Mouse (Mus musculus) NIH3T3 (cell line): ENCODE results near the gene Rplp0.

ENCODE experiments used
- DNase-seq: peaks from one replicate; pipeline ENCODE4 v3.0.0-alpha.2; 2012; ENCODE audit warnings: low read depth

The Rplp0 gene

GRCm38 (mm10) chr5:115526456-115527202 is 32.6 kb upstream of the Rplp0 start:
- DNase-seq: no peak

GRCm38 (mm10) chr5:115528128-115528527 is 31.1 kb upstream of the Rplp0 start:
- DNase-seq: peak; percentile 34

GRCm38 (mm10) chr5:115529364-115529741 is 29.9 kb upstream of the Rplp0 start:
- no peak for DNase-seq

GRCm38 (mm10) chr5:115529742-115530446 is 29.4 kb upstream of the Rplp0 start:
- DNase-seq: no peak

DNA sequence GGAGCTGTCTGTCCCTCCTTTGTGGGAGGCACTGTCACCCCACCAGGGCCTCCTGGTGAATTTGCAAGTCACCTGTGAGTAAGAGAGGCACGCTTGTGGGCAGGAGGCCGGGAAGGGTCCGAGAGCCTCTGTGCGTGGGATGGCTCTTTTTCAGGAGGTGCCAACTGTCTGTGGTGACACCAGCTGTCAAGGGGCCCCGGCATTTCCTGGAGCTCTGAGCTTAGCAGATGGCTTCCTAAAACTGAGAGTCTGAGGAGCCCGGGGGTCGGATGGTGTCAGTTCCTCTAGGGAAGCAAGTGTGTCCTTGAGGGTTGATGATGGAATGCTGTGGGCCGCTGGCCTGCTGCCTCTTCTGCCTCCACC is 28.8 kb upstream of the Rplp0 start:
- DNase-seq: no peak

GRCm38 (mm10) chr5:115531671-115532270 is 27.5 kb upstream of the Rplp0 start:
- peak; percentile 87 for DNase-seq

DNA sequence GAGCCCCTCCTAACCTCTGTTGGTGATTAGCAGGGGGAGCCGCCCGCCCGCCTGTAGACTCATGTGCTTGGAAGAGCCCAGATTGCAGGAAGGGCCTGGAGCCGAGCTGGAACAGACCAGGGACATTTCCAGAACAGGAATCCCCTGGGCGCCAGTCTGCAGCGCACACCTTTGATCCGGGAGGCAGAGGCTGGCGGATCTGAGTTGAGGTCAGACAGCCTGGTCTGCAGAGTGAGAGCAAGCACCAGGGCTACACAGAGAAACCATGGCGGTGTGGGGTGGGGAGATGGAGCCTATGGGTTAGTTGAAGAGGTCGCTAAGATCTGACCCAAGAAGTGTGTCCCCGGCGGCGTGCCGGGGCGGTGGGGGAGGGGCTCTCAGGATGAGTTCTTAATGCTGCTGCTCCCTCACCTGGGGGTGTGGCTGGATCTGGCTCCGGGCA is 25.0 kb upstream of the Rplp0 start:
- DNase-seq: peak; percentile 73

- peak; percentile 72 for DNase-seq
Measured at GRCm38 (mm10) chr5:115534856-115535255, 24.4 kb upstream of the Rplp0 start.

GRCm38 (mm10) chr5:115535635-115536034 is 23.6 kb upstream of the Rplp0 start:
- DNase-seq: peak; percentile 53

GRCm38 (mm10) chr5:115538017-115538692 is 21.1 kb upstream of the Rplp0 start:
- DNase-seq: no peak

DNA sequence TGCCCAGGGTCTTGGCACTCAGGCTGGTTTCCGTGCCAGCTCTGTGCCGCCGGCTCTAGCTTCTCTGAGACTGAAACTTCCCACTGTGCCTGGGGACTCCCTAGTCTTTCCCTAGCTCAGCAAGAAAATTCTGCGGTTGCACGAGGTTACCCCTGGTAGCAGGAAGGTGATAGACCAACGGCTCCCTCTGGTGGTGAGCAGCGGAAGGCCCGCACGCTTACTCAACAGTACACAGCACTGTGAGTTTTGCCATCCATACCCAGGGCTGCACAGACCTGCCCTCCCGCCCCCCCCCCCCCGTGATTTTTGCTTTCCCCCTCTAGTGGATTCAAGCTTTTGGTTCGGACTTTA is 20.6 kb upstream of the Rplp0 start:
- DNase-seq: peak; percentile 95

GRCm38 (mm10) chr5:115542635-115543384 is 16.5 kb upstream of the Rplp0 start:
- no peak for DNase-seq

DNA sequence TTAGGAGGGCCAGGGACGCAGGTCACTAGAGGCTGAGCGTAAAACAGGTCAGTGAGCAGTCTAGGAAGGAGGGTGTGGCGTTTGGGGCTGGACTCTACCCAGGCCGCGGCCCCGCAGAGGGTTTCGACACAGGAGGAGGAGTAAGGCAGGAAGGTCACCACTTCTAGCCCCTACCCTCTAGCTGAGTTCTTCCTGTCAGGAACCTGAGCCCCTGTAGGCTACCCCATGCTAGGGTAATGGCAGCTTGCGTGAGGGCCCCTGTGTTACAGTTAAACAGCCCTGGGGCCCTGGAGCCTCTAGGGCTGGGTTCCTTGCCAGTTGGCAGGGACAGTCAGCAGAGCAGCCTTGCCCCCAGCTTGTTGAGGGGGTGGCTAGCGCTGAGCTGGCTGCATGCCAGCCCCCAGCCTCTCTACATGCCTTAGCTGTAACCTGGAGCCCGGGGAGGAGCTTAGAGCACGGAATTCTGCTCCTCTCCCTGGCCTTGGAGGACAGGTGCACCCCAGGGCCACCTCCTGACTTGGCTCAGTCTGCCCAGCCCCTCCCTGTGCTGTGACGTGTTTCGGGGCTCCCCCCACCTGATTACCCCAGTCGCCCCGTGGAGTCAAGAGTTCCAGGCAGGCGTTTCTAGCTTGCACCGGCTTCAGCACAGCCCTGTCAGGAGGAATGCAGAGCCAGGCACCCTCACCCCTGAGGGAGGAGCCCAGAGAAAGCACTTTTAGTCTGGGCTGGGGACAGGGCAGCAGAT is 15.6 kb upstream of the Rplp0 start:
- DNase-seq: peak; percentile 87

- no peak for DNase-seq
Measured at GRCm38 (mm10) chr5:115544655-115545185, 14.5 kb upstream of the Rplp0 start.

DNA sequence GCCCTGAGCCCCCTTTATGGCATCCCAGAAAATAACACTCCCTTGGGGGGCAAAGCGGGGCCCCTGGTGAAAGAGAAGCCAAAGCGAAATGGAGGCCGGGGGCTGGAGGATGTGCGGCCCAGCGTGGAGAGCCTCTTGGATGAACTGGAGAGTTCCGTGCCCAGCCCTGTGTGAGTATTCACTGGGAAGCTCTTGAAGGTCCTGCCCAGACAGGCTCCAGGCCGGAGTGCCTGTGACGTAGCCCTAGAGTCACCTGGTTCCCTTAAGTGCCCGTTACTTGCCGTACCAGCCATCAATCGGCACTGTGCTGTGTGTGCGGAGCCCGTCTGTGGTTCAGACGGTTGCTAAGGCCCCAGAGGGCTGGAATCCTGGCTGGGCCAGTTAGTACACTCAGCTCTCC is 13.6 kb upstream of the Rplp0 start:
- DNase-seq: no peak

- DNase-seq: no peak
Measured at GRCm38 (mm10) chr5:115546536-115546935, 12.7 kb upstream of the Rplp0 start.

GRCm38 (mm10) chr5:115547014-115547413 is 12.3 kb upstream of the Rplp0 start:
- no peak for DNase-seq

DNA sequence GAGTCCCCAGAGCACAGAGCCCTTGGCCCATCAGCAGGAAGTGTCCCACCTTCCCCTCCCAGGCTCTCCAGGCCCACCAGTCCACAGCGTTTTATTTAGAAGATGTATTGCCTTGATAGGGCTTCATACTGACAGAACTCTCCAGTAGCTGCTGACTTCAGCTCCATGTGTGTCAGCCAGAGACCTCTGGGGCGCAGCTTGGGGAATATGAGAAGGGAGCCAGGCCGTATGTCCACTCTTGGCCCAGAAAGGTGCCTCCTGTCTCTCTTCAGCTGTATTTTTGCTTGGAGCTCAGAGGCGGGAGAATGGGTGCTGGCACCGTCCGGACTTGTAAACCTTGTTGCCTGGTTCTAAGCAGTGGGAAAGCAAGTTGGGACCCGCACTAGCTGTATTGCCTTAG is 11.8 kb upstream of the Rplp0 start:
- no peak for DNase-seq

DNA sequence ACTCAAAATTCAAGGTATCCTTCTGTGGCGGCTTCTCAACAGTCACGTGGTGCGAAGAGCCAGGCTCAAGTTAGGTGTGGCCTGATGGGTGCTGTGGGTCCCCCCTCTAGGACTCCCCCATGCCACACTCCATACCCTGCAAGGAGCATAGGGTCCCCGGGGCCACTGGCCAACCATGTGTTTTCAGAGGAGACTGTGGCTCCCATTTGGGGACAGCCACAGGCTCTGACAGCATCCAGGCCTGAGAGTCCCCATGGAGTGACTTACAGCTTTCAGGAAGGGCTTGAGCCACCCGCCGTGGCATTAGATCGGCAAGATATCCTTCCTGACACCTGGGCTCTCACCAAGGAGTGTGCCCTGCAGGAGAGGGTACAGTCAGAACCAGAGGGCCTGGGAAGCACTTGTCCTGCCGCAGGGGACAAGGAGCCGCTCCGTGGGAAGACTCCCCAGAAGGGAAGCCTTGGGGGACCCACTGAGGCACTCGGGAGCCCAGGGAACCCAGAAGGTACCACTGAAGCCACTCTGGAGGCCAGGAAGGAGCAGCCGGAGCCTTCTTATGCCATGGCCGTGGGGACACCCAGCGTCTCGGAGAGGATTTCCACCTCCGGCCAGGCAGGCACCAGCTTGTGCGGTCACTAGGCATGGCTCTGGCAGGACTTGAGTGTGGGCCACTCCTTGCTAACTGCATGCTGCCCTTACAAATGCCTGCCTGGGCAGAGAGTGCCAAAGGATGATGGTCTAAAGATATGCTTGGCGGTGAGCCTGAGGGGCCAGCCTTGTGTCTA is 10.6 kb upstream of the Rplp0 start:
- DNase-seq: no peak

DNA sequence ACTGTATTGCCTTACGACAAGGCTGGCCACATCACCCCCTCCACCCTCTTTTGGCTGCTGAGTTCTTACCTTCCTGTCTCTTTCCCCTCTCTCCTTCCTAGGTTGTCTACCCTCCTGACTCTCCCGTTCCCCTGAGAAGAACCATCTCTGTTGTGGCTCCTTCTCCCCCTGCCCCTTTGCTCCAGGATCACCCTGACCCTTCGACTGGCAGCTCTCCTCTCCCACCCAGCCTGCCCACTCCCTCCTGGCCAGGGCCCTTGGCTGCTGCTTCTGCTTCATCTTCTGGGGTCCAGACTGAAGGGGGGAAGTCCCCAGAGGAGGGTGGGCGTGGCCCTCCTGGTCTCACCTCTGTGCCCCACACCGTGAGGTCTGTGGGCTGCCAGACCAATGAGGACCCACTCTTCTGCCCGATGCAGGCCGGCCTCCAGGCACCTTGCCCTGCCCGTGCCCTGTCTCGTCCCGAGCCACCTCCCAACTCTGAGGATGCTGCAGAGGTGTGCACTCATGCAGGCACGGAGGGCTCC is 8.7 kb upstream of the Rplp0 start:
- no peak for DNase-seq
